Mouse (Mus musculus) small intestine, adult 2 months (tissue): ENCODE results near the gene Aldh3b1. TPM values are rescaled to one million over a fixed set of nuclear protein-coding genes. Genes with fewer than 3 reads are reported as not detected.
A peak's percentile ranks its signal among the peaks of the same experiment; 100 is the strongest.

Experiments
- H3K27ac ChIP-seq: fragments of 200-500 bp; 2 replicates; pipeline ENCODE4 v1.5.1; 2012; ENCODE audit warnings: low read depth, low read length, control low read depth, inconsistent platforms; ENCODE audit not compliant: insufficient read depth
- H3K27me3 ChIP-seq: fragments of 200-500 bp; 2 replicates; pipeline ENCODE4 v1.6.1; 2012; ENCODE audit warnings: mild to moderate bottlenecking, moderate library complexity, low read length, inconsistent platforms; ENCODE audit not compliant: control insufficient read depth, insufficient read depth
- H3K36me3 ChIP-seq: fragments of 200-500 bp; 2 replicates; pipeline ENCODE4 v1.6.1; 2012; ENCODE audit warnings: mild to moderate bottlenecking, low read length, control low read depth, inconsistent platforms; ENCODE audit not compliant: control insufficient read depth, insufficient read depth
- H3K4me1 ChIP-seq: fragments of 200-500 bp; 2 replicates; pipeline ENCODE4 v1.6.1; 2012; ENCODE audit warnings: low read length, inconsistent platforms, mixed read lengths; ENCODE audit not compliant: control insufficient read depth, insufficient read depth, insufficient read length
- H3K4me3 ChIP-seq: fragments of 200-500 bp; 2 replicates; pipeline ENCODE4 v1.5.1; 2012; ENCODE audit warnings: low read depth, mild to moderate bottlenecking, control low read depth, inconsistent platforms, low read length, moderate library complexity
- CTCF ChIP-seq: fragments of 200-500 bp; IDR thresholded peaks from 2 replicates; pipeline ENCODE4 v1.5.1; 2012; ENCODE audit warnings: low read depth, mild to moderate bottlenecking, control low read depth, inconsistent platforms, low read length, moderate library complexity, mixed read lengths; ENCODE audit not compliant: insufficient replicate concordance, insufficient read length; ENCODE audit errors: extremely low read depth
- POLR2A ChIP-seq: fragments of 200-500 bp; IDR thresholded peaks from 2 replicates; pipeline ENCODE4 v1.6.1; 2012; ENCODE audit warnings: low read depth, mild to moderate bottlenecking, control low read depth, inconsistent platforms, low read length, moderate library complexity
- WGBS: fragments of 180-500 bp; shearing (Covaris S2); methylation state at CpG from one replicate; pipeline ENCODE4 v1.1.7; 2018; 5-methylcytosine and 5-hydroxymethylcytosine counted together
- polyA plus RNA-seq: library from polyadenylated mRNA; depleted of rRNA; stranded (reverse); fragments of >200 nt; gene quantifications from 2 replicates; pipeline ENCODE4 v1.2.3, GENCODE M21; 2012

Aldh3b1 gene
- polyA plus RNA-seq, 1 experiment: 43.0 TPM

DNA sequence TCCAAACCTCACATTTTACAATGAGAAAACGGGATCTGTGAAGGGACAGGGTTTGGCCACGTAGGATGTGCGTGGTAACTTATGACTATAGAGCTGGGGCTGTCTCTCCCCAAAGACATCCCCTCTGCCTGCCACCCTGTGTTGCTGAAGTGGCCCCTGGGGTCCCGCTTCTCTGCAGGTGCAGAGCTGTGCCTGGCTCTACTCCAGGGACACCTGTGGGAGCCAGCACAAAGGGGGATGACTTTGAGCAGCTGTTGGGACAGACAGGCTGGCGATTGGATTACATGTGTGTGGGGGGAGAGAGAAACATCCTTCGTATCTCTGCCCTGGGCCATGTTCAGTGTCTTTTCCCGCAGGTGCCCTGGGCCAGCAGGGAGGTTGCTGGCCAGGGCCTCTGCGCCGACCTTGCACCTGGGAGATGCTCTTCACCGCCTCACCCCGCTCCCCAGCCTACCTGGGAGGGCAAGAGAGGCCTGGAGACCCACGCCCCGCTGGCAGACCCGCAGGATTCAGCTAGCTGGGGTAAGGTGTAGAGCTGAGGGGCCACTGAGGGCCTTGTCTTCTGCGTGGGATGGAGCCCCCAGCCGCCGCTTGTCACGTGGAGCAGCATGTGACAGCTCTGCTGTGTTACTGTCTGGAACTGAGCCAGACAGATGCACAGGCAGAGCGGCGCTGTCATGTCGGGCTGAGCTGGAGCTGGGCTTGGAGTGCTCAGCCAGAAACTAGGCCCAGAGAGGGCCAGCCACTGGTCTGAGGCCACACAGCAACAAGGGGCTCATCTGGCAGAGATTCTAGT, 852 bp upstream of the Aldh3b1 start:
- no peaks in the 10 kb centered on the region for H3K27me3 ChIP-seq
- WGBS: 67% methylated on average over 21 of the region's 21 CpGs
- TF ChIP-seq POLR2A (no peak), CTCF (no peak)
- H3K4me1 ChIP-seq: peaks cover 28% of the 10 kb centered on the region
- peak overlapping the region; percentile 4; the same call in 1 of the 2 replicates for H3K4me3 ChIP-seq
- peak overlapping the region; percentile 86 for H3K27ac ChIP-seq
- H3K36me3 ChIP-seq: no peaks in the 10 kb centered on the region

DNA sequence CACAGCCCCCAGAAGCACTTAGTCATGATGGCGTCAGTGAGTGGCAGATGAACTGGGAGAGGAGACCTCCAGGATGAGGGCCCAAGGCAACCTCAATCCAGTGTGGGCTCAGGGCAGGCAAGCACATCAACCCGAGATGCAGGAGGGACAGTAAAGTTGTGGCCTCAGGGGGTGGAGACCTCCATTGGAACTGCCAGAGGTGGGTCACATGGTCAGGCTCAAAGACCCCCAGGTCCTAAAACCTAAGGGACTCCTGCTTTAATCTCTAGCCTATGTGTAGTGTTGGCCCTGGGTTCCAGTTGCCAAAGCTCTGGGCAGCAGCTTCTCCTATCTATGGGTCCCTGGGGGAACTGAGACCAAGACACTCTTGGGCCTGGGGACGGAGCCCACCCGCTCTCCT, 829 bp downstream of the Aldh3b1 start:
- 79% methylated on average over 4 of the region's 4 CpGs for WGBS

DNA sequence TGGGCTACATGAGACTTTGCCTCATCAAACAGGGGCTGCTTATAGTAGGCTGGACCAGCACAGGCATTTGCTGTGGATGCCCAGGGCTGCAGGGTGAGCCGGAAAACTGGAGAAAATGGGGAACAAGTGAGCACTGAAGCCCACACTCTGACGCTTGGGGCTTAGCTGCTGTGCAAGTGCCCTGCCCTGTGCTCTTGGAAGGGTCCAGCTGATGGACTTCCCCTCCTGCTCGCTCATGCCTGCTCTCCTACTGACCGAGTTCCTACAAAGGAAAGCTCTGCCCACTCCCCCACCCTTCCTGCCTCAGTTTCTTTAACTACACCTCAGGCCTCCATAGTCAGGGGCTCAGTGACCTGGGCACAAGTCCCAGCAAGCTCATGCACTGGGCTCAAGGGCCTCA, 1.6 kb downstream of the Aldh3b1 start:
- no peak overlapping the region for H3K4me3 ChIP-seq
- peaks cover 46% of the 10 kb centered on the region for H3K4me1 ChIP-seq
- H3K36me3 ChIP-seq: no peaks in the 10 kb centered on the region
- H3K27ac ChIP-seq: no peak overlapping the region
- no peak for TF ChIP-seq CTCF
- no peak for TF ChIP-seq POLR2A
- WGBS: 91% methylated on average over 4 of the region's 4 CpGs
- H3K27me3 ChIP-seq: no peaks in the 10 kb centered on the region

More for the DNA sequence above, 829 bp downstream of the Aldh3b1 start:
- Histone ChIP-seq H3K36me3 (no peaks in the 10 kb centered on the region), H3K4me3 (peak overlapping the region; percentile 60), H3K27me3 (no peaks in the 10 kb centered on the region), H3K4me1 (peaks cover 38% of the 10 kb centered on the region), H3K27ac (peak overlapping the region; percentile 86)
- no peak for TF ChIP-seq POLR2A
- TF ChIP-seq CTCF: no peak

DNA sequence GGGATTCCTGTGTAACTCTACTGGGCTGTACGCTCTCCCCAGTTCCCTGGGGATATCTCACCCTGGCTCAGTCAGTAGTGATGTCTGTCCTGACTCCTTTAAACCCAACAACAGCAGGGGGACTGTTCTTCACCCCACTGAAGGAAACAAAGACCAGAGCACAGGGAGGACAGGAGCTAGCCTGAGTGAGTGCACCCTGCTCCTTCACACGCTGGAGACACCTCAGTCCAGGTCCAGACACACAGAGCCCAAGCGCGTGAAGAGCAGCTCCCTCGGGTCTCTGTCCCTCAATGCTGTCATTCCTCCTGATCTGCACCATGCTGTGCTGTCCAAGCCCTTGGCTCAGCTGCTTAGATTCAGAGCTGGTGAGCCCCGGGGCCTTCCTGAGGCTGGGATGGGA, 2.9 kb downstream of the Aldh3b1 start:
- WGBS: 75% methylated on average over 6 of the region's 6 CpGs
- Histone ChIP-seq H3K4me1 (peaks cover 54% of the 10 kb centered on the region), H3K27me3 (no peaks in the 10 kb centered on the region), H3K36me3 (no peaks in the 10 kb centered on the region), H3K4me3 (no peak overlapping the region), H3K27ac (no peak overlapping the region)
- TF ChIP-seq CTCF (no peak), POLR2A (no peak)

DNA sequence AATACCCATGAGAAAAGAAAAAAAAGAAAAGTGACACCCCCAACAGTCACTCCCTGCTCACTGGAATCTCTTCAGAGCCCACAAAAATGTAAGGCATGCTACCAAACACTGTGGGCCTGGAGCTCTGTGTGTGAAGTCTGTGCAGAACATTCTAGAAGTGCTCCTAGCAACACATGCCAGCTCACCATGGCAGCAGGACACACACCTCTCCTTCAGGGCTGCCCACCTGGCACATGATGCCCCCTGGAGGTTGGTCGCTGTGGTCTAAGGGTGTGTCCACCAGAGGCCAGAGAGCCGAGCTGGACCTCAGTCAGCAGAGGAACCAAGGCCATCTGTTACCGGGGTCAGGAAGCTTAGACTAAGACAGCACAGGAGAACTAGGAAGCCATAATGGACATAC, 3.3 kb downstream of the Aldh3b1 start:
- TF ChIP-seq CTCF: no peak
- TF ChIP-seq POLR2A: no peak
- WGBS: 47% methylated on average over 3 of the region's 3 CpGs
- Histone ChIP-seq H3K36me3 (no peaks in the 10 kb centered on the region), H3K4me3 (no peak overlapping the region), H3K27me3 (no peaks in the 10 kb centered on the region), H3K4me1 (peaks cover 54% of the 10 kb centered on the region), H3K27ac (no peak overlapping the region)

DNA sequence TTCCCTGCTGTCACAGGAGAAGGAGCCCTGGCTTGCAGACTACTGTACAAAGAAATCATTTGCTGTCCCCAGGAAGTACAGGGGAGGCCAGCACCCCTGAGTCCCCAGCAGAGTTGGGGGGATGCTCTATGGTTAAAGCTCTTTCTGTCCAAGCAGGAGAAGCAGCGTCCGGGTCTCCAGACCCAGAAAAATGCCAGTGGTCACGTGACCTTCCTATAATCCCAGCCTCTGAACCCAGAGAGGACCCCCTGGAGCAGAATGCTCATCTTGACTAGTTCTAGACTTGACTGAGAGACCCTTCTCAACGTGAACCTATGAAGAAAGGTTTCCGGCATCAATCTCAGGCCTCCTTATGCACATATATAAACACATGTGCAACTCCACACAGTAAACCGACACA, 3.7 kb downstream of the Aldh3b1 start:
- Histone ChIP-seq H3K4me3 (no peak overlapping the region), H3K36me3 (no peaks in the 10 kb centered on the region), H3K27me3 (no peaks in the 10 kb centered on the region), H3K27ac (no peak overlapping the region), H3K4me1 (peaks cover 54% of the 10 kb centered on the region)
- TF ChIP-seq POLR2A: no peak
- TF ChIP-seq CTCF: no peak
- 90% methylated on average over 6 of the region's 6 CpGs for WGBS

DNA sequence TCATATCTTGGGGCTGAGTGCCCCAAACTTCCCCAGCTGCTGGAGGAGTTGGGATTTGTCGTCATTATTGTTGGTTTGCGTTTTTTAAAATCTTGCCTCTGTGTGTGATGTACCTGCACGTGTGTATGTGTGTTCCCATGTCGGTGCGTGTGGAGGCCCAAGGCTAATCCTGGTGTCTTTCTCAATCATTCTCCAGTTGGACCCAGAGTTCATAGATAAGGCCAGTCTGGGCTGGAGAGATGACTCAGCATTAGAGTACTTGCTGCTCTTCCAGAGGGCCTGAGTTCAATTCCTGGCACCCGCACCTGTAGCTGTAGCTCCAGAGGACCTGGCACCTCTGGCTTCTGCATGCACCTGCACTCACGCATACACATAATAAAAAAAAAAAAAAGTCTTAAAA, 4.7 kb downstream of the Aldh3b1 start:
- 73% methylated on average over 7 of the region's 7 CpGs for WGBS
- peaks cover 44% of the 10 kb centered on the region for H3K4me1 ChIP-seq
- TF ChIP-seq POLR2A (no peak), CTCF (no peak)
- H3K36me3 ChIP-seq: no peaks in the 10 kb centered on the region
- no peaks in the 10 kb centered on the region for H3K27me3 ChIP-seq
- H3K4me3 ChIP-seq: no peak overlapping the region
- no peak overlapping the region for H3K27ac ChIP-seq

DNA sequence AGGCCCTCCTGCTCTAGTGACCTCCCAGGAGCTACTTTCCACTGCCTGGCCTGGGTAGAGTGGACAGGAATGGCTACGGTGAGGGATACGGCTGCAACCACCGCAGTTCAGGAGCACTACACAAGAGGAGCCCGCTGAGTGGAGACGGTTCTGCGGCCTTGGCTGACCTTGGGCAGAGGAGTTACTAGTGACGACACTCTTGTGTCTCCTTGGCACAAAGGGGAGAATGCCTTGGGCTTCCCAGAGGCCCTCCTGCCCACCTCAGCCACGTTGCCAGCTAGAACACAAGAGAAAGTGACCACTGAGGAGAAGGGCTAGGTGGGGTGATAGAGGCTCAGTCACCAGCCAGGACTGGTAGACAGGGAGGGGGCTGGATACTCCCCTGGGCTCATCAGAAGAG, 5.4 kb downstream of the Aldh3b1 start:
- Histone ChIP-seq H3K4me3 (no peak overlapping the region), H3K4me1 (peaks cover 38% of the 10 kb centered on the region), H3K27ac (peak overlapping the region; percentile 78), H3K27me3 (no peaks in the 10 kb centered on the region), H3K36me3 (no peaks in the 10 kb centered on the region)
- WGBS: 78% methylated on average over 8 of the region's 8 CpGs
- TF ChIP-seq CTCF (no peak), POLR2A (no peak)
